Mouse (Mus musculus): ENCODE results near the gene Tmem163.

Tmem163 gene

GRCm38 (mm10) chr1:127556486-127556845 lies 122.9 kb downstream of the Tmem163 start:
- DNase-seq (ENCODE audit: low spot score): no peak

- no peak for DNase-seq (ENCODE audit: low spot score)
Observed at GRCm38 (mm10) chr1:127555822-127556485, 123.4 kb downstream of the Tmem163 start.

GRCm38 (mm10) chr1:127548078-127548477 lies 131.3 kb downstream of the Tmem163 start:
- no peak for DNase-seq (ENCODE audit: low spot score)

GRCm38 (mm10) chr1:127542756-127543155 lies 136.6 kb downstream of the Tmem163 start:
- DNase-seq (ENCODE audit: low spot score): no peak

- no peak for DNase-seq (ENCODE audit: low spot score)
Observed at GRCm38 (mm10) chr1:127541931-127542330, 137.4 kb downstream of the Tmem163 start.

- DNase-seq (ENCODE audit: low spot score): no peak
Observed at GRCm38 (mm10) chr1:127541522-127541921, 137.8 kb downstream of the Tmem163 start.

- DNase-seq (ENCODE audit: low spot score): no peak
Observed at GRCm38 (mm10) chr1:127537204-127538038, 141.9 kb downstream of the Tmem163 start.

- DNase-seq (ENCODE audit: low spot score): no peak
Observed at GRCm38 (mm10) chr1:127536448-127536847, 142.9 kb downstream of the Tmem163 start.

GRCm38 (mm10) chr1:127531723-127532122 lies 147.6 kb downstream of the Tmem163 start:
- no peak for DNase-seq (ENCODE audit: low spot score)

GRCm38 (mm10) chr1:127530849-127531580 lies 148.3 kb downstream of the Tmem163 start:
- no peak for DNase-seq (ENCODE audit: low spot score)

- no peak for DNase-seq (ENCODE audit: low spot score)
Observed at GRCm38 (mm10) chr1:127523364-127523763, 156.0 kb downstream of the Tmem163 start.

- DNase-seq (ENCODE audit: low spot score): no peak
Observed at GRCm38 (mm10) chr1:127514888-127515287, 164.5 kb downstream of the Tmem163 start.

GRCm38 (mm10) chr1:127514479-127514878 lies 164.9 kb downstream of the Tmem163 start:
- DNase-seq (ENCODE audit: low spot score): no peak

- no peak for DNase-seq (ENCODE audit: low spot score)
Observed at GRCm38 (mm10) chr1:127513664-127514063, 165.7 kb downstream of the Tmem163 start.

- DNase-seq (ENCODE audit: low spot score): no peak
Observed at GRCm38 (mm10) chr1:127513140-127513539, 166.2 kb downstream of the Tmem163 start.

- DNase-seq (ENCODE audit: low spot score): no peak
Observed at GRCm38 (mm10) chr1:127512709-127513108, 166.6 kb downstream of the Tmem163 start.

- no peak for DNase-seq (ENCODE audit: low spot score)
Observed at GRCm38 (mm10) chr1:127511362-127511761, 168.0 kb downstream of the Tmem163 start.

- DNase-seq (ENCODE audit: low spot score): no peak
Observed at GRCm38 (mm10) chr1:127508921-127509320, 170.4 kb downstream of the Tmem163 start.

- DNase-seq (ENCODE audit: low spot score): no peak
Observed at GRCm38 (mm10) chr1:127508067-127508739, 171.1 kb downstream of the Tmem163 start.

GRCm38 (mm10) chr1:127507042-127507650 lies 172.2 kb downstream of the Tmem163 start:
- no peak for DNase-seq (ENCODE audit: low spot score)

GRCm38 (mm10) chr1:127500701-127501100 lies 178.6 kb downstream of the Tmem163 start:
- no peak for DNase-seq (ENCODE audit: low spot score)

GRCm38 (mm10) chr1:127500219-127500618 lies 179.1 kb downstream of the Tmem163 start:
- DNase-seq (ENCODE audit: low spot score): peak; percentile 66
